Mouse (Mus musculus) thymus, postnatal 0 days (tissue): ENCODE measurements around the gene Hist1h3e. TPM values are rescaled to one million over a fixed set of nuclear protein-coding genes. Genes with fewer than 3 reads are reported as not detected.

Experiments used
- DNase-seq: peaks from one replicate; pipeline ENCODE4 v3.0.0-alpha.2; 2015; ENCODE audit warnings: low spot score
- microRNA-seq: library from miRNA; unstranded; fragments of <30 nt; microRNA quantifications from one replicate; pipeline ENCODE4, GENCODE M21; 2016; ENCODE audit warnings: borderline number of aligned reads
- polyA plus RNA-seq: library from polyadenylated mRNA; unstranded; fragments of >200 nt; fragmentation: Nextera tagmentation; extraction: Ambion mirVana; gene quantifications from 2 replicates; pipeline ENCODE4 v1.2.1, GENCODE M21; 2015

Hist1h3e gene
- polyA plus RNA-seq, 1 experiment from 2014 or later, result 20.8 TPM

- peak; percentile 92 for DNase-seq
Observed at GRCm38 (mm10) chr13:23521703-23522102, 40.5 kb downstream of the Hist1h3e start.

DNA sequence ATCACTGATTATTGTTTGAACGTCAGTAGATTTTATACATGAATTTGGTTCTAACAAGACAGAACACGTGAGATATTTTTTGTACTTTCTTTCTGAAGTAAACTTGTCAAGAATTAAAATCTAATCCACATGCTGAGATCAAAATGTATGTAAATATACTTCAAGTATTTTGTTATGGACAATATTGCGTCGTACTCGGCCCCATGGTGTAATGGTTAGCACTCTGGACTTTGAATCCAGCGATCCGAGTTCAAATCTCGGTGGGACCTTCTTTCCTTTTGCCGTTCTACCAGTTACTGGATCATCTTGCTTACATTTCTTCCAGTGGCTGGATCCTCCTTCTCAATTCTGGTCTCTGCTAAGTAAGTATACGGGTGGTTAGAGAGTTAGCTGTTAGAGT is 42.8 kb downstream of the Hist1h3e start:
- peak; percentile 86 for DNase-seq

- peak; percentile 89 for DNase-seq
Observed at GRCm38 (mm10) chr13:23518885-23519284, 43.3 kb downstream of the Hist1h3e start.

DNA sequence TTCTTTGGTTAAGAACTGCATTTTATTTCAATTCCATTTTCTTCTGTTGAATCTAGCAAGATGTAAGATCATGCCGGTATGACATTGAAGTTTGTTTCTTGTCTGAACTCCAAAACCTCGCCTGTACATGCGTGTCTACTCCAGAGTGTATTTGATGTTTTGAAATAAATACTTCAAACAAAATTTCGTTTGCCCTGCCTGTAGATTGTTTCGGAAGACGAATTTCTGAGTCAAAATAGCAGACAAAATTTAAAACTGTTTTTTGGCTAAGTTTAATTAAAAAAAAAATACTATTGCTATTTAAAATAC is 43.9 kb downstream of the Hist1h3e start:
- DNase-seq, result no peak

DNA sequence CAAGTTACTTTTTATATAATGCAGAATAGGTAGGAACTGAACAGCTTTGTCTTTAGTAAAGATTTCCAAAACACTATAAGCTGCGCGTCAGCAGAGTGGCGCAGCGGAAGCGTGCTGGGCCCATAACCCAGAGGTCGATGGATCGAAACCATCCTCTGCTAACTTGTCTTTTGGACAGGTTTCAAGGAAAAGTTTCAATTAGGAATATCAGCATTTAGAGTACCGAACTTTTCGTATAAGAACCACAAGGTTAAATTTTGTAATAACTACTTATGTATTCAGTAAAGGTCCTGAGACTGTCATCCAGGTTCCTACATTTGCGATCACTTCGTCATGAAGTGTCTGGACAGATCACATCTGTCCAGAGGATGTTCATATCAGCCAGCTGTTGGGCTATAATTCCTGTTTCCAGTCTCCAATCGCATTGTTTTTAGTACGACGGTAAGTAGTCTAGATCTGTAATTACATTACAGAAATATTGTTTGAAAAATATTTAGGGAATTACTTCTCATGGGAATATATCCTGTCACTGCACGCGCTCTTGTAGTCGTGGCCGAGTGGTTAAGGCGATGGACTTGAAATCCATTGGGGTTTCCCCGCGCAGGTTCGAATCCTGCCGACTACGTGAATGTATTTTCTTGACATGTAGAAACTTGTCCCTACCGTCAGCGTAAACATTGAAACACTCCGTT is 44.4 kb downstream of the Hist1h3e start:
- peak; percentile 91 for DNase-seq

DNA sequence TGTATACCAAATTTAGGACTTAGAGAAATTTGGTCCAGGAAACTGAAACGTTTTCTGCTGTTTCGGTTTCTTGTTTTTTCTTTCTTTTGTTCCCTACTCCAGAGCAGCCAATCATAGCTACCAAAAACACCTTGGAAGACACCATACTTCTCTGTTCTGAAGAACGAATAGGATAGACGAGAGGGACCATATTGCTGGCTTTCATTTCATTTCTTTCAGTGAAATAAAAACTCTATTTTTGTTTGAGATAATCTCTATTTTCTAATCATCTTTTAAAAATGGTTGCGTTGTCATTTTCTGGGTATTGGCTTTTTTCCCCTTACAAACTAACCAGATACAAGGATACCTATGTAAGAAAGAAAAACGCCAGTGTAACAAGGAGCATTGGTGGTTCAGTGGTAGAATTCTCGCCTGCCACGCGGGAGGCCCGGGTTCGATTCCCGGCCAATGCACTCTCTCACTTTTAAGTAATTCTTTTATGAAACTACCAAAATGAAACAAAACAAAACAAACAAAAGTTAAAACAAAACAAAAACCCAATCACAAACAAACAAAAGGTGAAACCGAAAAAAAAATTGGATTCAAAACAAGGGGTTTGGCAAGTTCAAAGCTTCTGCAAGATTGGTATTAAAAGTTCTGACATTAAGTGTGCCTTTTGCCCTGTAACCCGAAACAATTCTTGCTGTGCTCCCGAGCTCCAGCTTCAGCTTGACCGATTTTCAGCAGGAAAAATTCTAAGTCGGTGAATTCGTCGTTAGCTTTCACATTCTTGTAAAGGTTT is 45.2 kb downstream of the Hist1h3e start:
- DNase-seq, result peak; percentile 90

- DNase-seq, result peak; percentile 3
Observed at GRCm38 (mm10) chr13:23515826-23516620, 46.1 kb downstream of the Hist1h3e start.

- DNase-seq, result no peak
Observed at GRCm38 (mm10) chr13:23515281-23515680, 46.9 kb downstream of the Hist1h3e start.

DNA sequence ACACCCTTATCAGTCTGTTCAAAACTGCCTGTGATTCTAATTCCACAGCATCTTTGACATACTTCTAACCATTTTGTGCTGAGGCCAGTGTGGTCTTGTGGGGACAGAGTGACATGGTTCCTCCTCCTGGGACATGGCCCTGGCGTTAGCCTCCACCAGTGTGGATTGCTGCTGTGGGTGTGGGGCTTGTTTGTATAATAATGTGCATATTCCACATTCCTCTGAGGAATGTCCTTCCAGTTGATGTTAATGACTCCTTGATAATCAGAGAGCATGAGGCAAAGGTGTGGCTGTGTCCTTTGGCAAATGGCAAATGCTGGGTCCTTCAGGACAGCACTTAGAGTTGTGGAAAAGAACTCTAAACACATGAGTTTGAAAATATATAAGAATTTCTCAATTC is 48.7 kb downstream of the Hist1h3e start:
- no peak for DNase-seq

Small RNA genes lying within 50 kb of the gene (microRNA-seq; reads per million reads assigned to microRNA genes)
- not detected for gene Gm44297
- gene Gm44359, result not detected
- gene Gm44394, result not detected
- gene n-TStga1, result 1.2 reads per million

Other genes with a start within 250 kb of the Hist1h3e start
- 33.0 and 34.5 TPM in 2 replicates for gene Zfp322a, start 193.2 kb downstream of the Hist1h3e start, polyA plus RNA-seq
- 13.8 and 15.1 TPM in 2 replicates for gene Abt1, start 138.5 kb downstream of the Hist1h3e start, polyA plus RNA-seq
- gene Btn1a1, start 96.5 kb downstream of the Hist1h3e start, polyA plus RNA-seq, result 0.17 and 0.27 TPM in 2 replicates
- 0.65 and 0.85 TPM in 2 replicates for gene Btn2a2, start 73.5 kb downstream of the Hist1h3e start, polyA plus RNA-seq
- gene Hist1h4h, start 31.3 kb downstream of the Hist1h3e start, polyA plus RNA-seq, result 24.2 and 31.5 TPM in 2 replicates
- 32.3 and 49.5 TPM in 2 replicates for gene Hist1h2af, start 28.5 kb downstream of the Hist1h3e start, polyA plus RNA-seq
- gene Hist1h3g, start 26.9 kb downstream of the Hist1h3e start, polyA plus RNA-seq, result 27.6 and 43.7 TPM in 2 replicates
- 1.6 and 1.9 TPM in 2 replicates for gene Hist1h2bh, start 19.0 kb downstream of the Hist1h3e start, polyA plus RNA-seq
- gene Hist1h3f, start 18.3 kb downstream of the Hist1h3e start, polyA plus RNA-seq, result 4.8 and 9.0 TPM in 2 replicates
- gene Hist1h4f, start 10.7 kb downstream of the Hist1h3e start, polyA plus RNA-seq, result 8.9 and 17.7 TPM in 2 replicates
- 1.1 and 1.3 TPM in 2 replicates for gene Hist1h1d, start 9.1 kb downstream of the Hist1h3e start, polyA plus RNA-seq
- gene Hist1h2ae, start 8.9 kb upstream of the Hist1h3e start, polyA plus RNA-seq, result 198 and 214 TPM in 2 replicates
- 32.3 and 46.0 TPM in 2 replicates for gene Hist1h2bg, start 9.0 kb upstream of the Hist1h3e start, polyA plus RNA-seq
- gene Hist1h2bf, start 11.8 kb upstream of the Hist1h3e start, polyA plus RNA-seq, result 22.7 and 39.0 TPM in 2 replicates
- gene Hist1h2ad, start 12.0 kb upstream of the Hist1h3e start, polyA plus RNA-seq, result 7.2 and 11.3 TPM in 2 replicates
- 9.4 and 13.3 TPM in 2 replicates for gene Hist1h3d, start 13.4 kb upstream of the Hist1h3e start, polyA plus RNA-seq
- 273 and 292 TPM in 2 replicates for gene Hist1h4d, start 19.2 kb upstream of the Hist1h3e start, polyA plus RNA-seq
- 1.5 and 2.5 TPM in 2 replicates for gene Hist1h2be, start 58.8 kb upstream of the Hist1h3e start, polyA plus RNA-seq
- gene Hist1h1e, start 60.2 kb upstream of the Hist1h3e start, polyA plus RNA-seq, result 33.4 and 35.1 TPM in 2 replicates
- 1.6 and 2.0 TPM in 2 replicates for gene Hist1h2ac, start 121.6 kb upstream of the Hist1h3e start, polyA plus RNA-seq
- gene Hist1h2bc, start 121.8 kb upstream of the Hist1h3e start, polyA plus RNA-seq, result 61.5 and 62.8 TPM in 2 replicates
- gene Hist1h1t, start 133.4 kb upstream of the Hist1h3e start, polyA plus RNA-seq, result not detected in 2 replicates
- gene Hist1h4c, start 136.1 kb upstream of the Hist1h3e start, polyA plus RNA-seq, result 22.4 and 29.5 TPM in 2 replicates
- gene Hfe, start 148.5 kb upstream of the Hist1h3e start, polyA plus RNA-seq, result 9.4 and 9.7 TPM in 2 replicates
- 37.5 and 44.7 TPM in 2 replicates for gene Hist1h1c, start 176.4 kb upstream of the Hist1h3e start, polyA plus RNA-seq
- gene Hist1h3c, start 183.2 kb upstream of the Hist1h3e start, polyA plus RNA-seq, result 32.0 and 33.1 TPM in 2 replicates
- 10.8 and 12.6 TPM in 2 replicates for gene Hist1h2bb, start 184.4 kb upstream of the Hist1h3e start, polyA plus RNA-seq
- gene Hist1h2ab, start 188.8 kb upstream of the Hist1h3e start, polyA plus RNA-seq, result 144 and 155 TPM in 2 replicates
- gene Hist1h3b, start 189.9 kb upstream of the Hist1h3e start, polyA plus RNA-seq, result 45.8 and 78.0 TPM in 2 replicates
- 15.5 and 15.6 TPM in 2 replicates for gene Hist1h4b, start 194.6 kb upstream of the Hist1h3e start, polyA plus RNA-seq
- 1.4 and 3.5 TPM in 2 replicates for gene Hist1h4a, start 198.9 kb upstream of the Hist1h3e start, polyA plus RNA-seq
- 42.0 and 56.6 TPM in 2 replicates for gene Hist1h3a, start 200.0 kb upstream of the Hist1h3e start, polyA plus RNA-seq
- 15.8 and 27.4 TPM in 2 replicates for gene Hist1h1a, start 201.3 kb upstream of the Hist1h3e start, polyA plus RNA-seq
- not detected in 2 replicates for gene Trim38, start 207.5 kb upstream of the Hist1h3e start, polyA plus RNA-seq
- 0.04 TPM in 1 of 2 replicates, not detected in the other for gene Slc17a2, start 244.6 kb upstream of the Hist1h3e start, polyA plus RNA-seq